Mouse (Mus musculus): ENCODE results near the gene Frmd4b.
A peak's percentile ranks its signal among the peaks of the same experiment; 100 is the strongest.
"Not testable (repeated sequence)": the region's sequence is repeated elsewhere in the genome, so short reads cannot be mapped to it uniquely, and the experiment has no call there.

The Frmd4b gene

DNA sequence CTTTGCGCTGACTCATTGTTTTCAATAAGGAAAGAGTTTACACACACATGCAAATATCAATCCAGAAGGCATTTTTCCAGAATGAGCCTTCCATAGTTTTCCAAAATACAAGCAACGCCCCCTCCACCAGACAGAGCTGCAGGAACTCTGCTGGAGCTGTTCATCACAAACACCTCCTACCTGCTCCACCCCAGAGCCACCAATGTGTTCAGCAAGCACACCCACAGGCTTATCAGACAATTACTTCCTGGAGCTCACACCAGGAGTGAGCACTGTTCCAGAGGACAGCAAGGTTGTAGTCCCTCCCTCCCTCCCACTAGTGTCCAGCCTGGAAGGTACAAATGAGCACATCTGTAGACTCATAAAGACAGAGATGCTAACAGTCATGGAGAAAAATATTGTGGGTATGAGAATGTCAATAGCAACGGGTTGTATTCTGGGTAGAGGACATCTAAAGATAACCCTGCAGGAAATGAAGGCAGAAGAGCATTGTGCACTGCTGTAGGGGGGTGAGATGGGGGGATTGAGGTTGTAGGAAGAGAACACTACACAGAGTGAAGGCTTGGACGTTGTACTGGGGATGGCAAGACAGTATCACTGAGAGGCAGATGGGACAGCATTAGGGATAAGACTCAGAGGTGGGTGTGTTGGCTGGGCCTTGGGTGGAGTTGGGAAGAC, 144.3 kb downstream of the Frmd4b start:
- DNase-seq (ENCODE audit: low spot score): no peak

DNA sequence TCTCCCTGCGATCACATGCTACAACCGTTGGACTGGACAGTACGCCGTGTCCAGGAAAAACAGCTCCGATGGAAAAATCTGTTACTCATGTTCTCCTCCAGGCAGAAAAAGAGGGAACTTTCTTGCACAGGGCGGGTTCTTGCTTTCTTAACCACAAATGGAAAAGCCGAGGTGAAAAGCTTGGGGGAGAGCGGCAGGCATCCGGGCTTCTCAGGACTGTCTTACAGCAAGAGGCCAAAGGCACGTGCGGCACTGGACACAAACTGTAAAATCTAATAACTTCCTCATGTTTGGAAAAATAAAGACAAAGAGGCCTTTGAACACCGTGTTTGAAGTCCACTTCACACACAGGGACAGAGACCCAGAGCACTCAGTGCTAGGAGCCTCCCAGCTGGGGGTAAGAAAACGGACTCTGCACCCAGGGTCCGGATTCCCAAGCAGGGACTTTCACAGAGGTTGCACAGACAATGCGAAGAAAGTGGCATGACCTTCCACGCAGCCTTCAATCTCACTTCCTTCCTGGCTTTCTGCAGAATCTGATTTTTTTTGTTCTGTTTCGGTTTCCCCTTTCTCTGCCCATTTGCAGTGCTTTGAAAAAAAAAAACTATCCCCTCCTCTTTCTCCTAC, 153.3 kb downstream of the Frmd4b start:
- no peak for DNase-seq (ENCODE audit: low spot score)

DNA sequence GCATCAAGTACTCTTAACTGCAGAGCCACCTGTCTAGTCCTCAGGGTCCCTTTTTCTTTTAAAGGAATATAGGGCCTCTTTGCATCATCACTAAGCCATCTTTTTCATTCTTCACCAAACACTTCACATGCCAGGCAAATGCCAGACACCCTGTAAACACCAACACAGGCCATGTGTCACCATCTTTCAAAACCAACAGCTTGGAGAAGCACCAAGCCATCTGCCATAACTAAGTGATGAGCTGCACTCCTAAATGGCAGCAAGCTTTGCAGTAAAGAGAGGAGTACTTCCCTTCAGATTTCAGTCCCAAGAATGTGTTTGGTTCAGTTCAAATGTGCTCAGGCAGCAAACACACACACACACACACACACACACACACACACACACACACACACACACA, 154.9 kb downstream of the Frmd4b start:
- no peak for DNase-seq (ENCODE audit: low spot score)

DNA sequence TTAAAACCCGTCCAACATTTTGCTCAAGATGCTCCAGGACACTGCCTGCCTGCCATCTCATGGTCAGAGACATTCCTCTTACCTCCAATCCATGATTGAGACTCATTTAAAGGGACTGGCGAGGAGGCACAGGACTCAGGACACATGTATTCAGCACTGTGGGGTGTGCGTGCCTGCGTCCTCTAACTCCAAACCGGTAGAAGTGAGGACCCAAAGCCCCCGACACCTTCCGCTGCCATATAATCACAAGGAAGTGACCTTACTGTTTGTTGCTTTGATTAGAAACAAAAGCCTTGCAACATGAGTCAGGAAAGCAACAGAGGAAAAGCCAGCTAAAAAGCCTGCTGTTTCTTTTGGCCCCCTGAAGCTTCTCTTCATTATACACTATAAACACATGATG, 158.2 kb downstream of the Frmd4b start:
- DNase-seq (ENCODE audit: low spot score): no peak

DNA sequence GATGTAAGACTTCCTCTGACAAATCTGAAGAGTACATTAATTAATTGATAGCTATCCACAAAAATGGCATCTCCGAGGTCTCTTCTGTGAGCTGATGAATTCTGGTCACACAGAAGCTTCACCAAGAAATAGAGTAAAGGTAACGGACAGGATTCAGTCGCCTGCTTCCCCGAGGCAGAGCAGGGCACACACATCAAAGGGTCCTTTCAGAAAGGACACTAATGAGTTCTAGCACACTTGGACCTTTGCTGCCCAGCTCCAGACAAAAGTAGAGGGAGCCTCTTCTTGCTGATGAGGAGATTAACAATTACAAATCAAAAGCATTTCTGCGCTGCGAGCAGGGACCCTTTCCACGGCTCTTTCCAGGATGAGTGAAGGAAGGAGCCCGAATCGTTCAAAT, 159.0 kb downstream of the Frmd4b start:
- DNase-seq (ENCODE audit: low spot score): peak; percentile 59

DNA sequence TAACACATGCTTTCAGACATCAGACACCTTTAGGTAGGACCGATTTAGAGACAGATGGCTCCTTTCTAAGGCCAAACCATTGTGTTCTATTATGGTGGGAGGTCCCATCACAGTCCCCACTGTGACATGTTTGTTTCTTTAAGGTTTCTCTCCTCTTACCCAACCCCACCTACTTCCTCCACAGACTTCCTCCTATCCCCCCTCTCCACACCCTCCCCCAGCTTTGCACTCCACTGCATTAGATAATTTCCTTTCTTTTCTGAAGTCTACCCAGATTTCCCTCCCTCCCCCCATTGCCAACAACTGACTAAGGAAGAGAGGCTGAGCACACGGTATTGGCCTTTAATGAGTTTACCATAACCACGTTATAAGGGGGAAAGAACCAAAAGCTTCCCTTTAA, 159.4 kb downstream of the Frmd4b start:
- DNase-seq (ENCODE audit: low spot score): peak; percentile 47

DNA sequence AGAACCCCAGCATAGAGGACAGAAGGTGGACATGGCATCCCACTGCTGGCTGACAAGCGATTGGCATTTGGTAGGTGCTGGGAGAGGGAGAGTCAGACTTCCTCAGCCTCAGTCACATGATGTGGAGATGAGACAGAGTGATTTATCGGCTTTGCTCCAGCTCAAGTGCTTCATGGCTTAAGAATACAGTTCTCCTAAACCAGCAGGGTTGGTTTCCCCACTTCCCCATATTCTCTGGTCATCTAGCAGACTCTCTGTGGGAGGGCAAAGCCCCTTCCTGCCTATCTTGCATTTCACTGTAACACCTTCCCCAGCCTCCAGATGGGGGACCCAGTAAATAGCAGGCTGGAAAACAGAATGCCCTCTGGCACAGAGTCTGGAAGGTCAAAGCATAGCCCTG, 160.1 kb downstream of the Frmd4b start:
- no peak for DNase-seq (ENCODE audit: low spot score)

DNA sequence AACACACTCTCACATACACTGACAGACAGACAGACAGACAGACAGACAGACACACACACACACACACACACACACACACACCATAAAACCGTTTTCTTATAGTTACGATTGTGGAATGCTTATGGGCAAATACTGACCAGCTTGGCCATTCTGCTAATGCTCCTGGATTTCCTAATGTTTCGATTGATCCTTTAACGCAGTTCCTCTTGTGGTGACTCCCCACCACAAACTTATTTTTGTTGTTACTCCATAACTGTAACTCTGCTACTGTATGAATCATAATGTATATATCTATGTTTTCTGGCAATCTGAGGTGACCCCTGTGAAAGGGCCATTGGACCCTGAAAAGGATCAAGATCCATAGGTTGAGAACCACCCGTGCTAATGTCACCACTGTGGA, 165.1 kb downstream of the Frmd4b start:
- DNase-seq (ENCODE audit: low spot score): no peak

DNA sequence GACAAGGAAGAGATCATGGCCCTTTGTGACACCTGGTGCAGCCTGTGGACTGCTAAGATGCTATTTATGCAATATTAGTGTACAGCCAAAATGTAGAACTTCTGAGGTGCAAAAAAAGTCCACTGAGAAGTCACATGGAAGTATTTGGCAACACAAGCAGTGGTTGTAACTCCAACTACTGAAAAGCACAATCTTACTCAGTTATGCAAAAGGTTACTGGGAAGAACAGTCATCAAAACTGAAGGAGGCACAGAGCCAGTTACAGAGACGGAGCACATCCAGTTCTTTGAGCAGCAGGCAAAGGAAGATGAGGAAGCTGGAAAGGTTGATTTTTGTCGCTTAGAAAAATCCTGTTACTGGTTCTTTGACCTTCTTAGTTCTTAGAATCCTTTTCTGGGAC, 167.5 kb downstream of the Frmd4b start:
- no peak for DNase-seq (ENCODE audit: low spot score)

DNA sequence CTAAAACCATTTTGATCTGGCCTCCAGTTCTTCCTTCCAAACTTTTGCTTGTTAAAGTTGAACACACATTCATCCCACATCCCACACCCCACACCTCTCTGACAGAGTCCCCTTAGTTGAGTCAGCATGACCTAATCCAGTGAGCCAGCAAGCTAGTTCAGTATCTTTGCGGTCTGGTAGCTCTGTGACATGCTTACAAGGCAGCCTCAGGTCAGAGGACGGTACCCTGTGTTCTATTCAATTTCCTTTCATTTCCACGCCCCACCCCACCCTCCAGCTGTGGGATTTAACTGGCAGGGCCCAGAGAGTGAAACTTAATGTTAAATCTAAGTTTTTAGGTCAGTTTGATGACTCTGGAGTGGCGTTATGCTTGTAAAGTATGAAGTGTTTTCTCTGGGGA, 170.3 kb downstream of the Frmd4b start:
- no peak for DNase-seq (ENCODE audit: low spot score)

DNA sequence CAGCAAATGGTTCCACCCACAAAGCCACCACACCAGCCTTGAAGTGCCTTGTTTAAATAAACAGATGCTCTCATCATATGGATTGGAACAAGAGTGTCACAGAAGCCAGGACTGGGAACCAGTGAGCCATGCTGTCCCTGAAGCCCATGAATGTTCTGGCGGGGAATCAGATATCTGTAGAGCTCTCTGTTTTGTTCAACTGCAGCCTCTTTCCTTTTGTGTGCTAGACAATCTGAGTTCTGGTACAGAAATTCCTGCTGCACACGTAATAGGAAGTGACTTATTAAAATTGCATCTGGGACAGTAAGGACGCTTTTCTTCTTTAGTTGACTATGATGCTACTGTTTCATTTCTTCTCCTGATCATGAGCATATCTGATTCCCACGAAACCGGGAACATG, 173.2 kb downstream of the Frmd4b start:
- no peak for DNase-seq (ENCODE audit: low spot score)

DNA sequence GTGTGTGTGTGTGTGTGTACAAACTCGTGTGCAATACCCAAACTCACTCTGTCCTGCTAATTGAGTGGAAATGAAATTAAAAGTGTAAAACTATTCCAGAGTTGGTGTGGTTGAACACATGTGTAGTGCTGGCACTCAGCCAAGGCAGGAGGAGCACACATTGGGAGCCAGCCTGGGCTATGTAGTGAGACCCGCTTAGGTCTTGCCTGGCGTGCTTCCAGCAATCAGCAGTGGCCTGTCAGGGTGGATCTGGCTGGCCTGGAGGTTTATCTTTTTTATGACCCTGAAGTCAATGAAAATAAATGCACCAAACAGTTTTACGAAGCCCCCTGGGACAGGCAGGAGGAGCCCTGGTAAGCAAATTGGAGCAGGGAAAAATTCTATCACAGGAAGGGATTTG, 173.8 kb downstream of the Frmd4b start:
- no peak for DNase-seq (ENCODE audit: low spot score)

DNA sequence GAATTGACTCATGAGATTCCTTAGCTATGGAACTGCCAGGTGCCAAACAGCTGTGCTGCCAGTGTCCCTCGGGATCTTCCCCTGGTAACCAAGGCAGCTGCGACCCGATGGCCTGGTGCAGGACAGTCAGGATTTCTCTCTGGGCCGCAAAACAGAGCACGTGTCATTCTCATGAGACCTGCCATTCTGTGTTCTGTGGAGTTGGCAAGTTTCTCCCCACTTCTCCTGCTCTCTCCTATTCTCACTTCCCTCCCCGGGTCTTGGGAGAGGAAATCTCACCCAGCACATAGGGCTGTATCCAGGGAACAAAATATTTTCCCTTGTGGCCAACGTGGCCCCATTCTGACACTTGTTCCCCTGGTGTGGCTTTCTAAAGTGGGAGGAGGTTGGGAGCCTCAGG, 176.0 kb downstream of the Frmd4b start:
- DNase-seq (ENCODE audit: low spot score): peak; percentile 19

DNA sequence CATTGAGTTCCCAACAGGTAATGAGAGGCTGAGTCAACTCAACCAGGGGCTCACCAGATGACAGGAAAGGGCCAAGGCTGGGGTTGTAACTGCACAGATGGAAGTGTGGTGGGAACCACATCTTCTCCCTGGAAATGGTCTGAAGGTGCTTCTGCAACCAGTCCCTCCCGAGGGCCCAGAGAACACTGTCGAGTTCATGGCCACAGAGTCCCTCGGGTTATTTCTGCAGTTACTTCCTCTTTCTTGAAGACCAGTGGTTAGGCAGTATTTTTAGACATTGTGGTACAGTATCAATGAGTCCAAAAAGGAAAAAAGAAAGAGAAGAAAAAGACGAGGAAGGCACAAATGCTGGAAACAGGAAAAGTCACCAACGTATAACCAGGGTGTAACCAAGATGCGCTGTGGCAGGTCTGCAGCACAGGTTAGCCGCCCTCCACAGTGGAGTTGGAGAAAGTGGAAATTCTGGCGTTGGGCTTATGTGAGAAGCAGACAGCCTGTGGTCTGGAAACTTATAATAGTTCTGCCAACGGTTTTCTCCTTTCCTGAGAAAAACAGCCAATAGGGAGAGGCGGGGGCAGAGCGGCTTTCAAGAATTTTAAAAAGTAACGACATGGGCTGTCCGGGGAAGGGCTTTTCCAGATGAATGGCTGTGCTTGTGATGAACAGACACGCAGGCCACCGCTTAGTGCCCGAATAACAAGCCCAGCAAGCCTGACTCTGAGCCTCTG, 178.3 kb downstream of the Frmd4b start:
- no peak for DNase-seq (ENCODE audit: low spot score)

DNA sequence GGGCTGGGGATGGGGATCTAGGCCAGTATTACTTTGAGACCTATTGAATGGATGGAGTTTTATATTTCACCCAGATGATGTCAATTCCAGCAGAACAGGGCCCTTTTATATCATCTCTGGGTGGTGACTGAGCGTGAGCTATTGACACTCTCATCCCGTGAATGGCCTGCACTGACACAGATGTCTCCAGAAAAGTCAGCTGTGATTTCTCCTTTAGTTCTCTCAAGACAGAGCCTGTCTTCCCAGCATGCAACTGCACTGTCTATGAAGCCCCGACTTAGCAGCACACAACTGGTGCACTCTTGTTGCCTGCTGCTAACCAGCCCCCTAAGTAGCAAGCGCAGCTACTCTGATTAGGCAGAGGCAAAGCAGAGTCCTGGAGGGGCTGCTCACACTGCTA, 182.6 kb downstream of the Frmd4b start:
- DNase-seq (ENCODE audit: low spot score): no peak

DNA sequence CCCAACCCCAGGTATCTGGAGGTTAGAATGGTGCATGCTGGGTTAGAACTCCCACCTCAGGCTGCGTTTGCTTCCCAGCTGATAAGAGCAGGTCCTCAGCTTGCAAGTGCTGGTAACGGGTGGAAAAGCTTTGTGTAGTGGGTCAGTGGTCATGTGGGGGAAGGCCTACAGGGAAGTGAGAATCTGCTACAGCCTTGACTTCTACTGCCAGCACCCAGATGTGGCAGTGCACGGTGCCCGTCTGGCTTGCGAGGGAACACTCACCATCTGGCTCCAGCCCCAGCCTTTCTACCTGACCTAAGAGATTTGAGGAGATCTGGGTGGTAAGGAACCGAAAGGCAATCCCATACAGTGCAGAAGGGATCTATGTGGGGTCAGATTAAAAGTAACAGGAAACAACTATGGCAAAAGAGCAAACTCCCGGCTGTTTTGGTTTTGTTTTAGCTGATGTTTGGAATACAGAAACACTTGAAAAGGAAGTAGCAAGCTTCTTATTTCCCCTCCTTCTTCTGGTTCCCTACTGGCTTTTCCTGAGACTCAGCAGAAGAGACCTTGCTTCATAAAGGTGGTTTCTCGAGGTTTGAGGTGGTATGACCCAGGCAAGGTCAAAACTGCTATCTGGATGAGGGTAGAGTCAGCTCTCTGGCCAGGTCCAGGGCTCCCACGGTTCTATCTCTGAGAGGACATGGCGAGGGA, 185.9 kb downstream of the Frmd4b start:
- no peak for DNase-seq (ENCODE audit: low spot score)

DNA sequence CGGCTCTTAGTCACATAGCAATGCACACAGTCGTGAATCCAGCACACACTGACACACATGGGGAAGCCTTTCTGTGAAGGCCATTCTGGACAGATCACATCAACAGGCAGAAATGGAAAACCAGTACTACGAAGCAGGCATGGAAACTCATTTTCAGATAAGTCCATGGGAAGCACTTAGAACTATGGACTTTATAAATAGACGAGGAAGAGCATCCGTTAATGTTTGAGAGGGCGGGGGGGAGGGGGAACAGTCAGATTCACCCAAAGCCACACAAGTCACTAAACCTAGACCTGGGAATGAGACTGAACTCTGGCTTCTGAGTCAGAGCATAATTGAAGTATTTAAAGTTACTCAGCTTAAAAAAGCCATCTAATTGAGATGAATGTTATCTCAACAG, 186.8 kb downstream of the Frmd4b start:
- no peak for DNase-seq (ENCODE audit: low spot score)

DNA sequence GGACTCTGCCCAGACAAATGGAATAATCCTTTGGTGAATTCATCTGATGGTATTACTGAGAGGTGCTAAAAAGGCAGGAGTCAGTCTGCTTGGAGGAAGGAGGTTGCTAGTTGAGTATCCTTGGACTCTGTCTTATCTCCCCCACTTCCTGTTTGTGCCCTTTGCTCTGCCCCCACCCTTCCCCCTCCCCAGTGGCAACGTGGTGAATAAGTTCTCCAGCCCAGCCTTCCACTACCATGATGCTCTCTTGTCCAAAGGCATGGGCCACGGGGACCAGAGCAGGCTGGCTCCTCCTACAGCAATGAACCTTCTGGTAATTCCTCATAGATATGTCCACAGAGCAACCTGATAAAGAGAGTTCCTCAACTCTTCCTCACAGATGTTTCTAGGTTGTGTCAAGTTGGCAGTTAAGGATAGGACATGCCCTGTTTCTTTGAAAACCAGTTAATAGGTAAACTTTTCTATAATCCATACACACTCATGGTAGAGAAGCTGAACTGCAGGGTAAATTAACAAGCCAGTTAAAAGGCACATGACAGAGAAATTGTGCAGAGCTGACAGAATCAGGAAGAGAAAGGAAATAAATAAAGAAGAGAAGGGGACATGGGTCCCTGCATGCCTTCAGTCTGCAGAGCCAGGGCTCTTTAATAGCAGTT, 187.5 kb downstream of the Frmd4b start:
- DNase-seq (ENCODE audit: low spot score): no peak

DNA sequence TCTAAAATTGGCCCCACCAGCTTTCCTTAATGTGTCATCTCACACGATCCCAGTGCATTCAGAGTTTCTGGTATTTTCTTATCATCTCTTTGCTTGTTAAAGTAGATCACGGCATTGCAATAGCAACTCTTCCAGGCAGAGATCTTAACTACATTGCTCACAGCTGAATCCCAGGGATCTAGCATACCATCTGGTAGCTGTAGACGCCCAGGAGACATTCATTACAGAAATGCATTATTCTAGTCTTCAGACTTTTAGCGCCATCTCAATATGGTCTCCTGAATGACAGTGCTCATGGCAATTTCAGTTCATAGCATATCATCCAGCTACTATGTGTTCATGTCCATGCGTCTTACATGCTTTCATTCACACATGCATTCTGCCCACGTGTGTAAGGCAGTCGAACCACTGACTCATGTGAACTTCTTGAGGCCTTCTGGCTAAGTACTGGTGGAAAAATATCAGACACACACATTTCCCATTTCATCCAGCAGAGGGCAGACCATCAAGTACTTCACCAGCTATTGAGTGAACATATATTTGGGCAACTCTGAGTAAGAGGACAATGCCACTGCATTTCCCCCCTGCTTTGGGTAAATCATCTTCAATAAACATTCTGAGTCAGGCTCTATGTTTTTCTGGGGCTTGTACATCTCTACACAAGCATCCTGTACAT, 197.4 kb downstream of the Frmd4b start:
- peak; percentile 92 for DNase-seq (ENCODE audit: low spot score)

DNA sequence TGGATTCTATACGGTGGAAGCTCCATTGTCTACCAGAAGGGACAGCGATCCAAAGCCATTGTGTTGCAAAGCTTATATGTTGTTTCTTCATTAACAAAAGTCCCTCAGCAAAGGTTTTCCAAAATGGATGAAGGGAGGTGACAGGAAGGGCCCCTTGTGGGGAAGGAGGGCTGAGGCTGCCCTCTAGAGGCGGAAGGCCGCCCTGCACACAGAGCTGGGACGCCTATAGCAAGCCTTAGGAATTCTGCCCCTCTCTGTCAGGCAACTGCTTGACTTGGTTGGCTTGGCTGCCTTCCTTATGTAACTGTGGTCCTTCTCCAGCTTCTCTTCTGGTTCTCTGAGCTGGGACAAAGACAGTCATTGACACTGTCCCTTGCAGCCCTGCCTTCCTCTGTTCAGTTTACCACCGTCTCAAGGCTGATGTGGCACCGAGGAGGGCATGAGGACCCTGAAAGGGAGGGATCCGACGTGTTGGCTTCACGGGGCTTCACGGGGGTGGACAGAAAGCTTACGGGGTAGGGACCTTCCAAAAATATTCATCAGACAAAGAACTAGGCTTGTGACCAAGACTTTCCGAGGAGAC, 200.3 kb downstream of the Frmd4b start:
- DNase-seq (ENCODE audit: low spot score): peak; percentile 90

DNA sequence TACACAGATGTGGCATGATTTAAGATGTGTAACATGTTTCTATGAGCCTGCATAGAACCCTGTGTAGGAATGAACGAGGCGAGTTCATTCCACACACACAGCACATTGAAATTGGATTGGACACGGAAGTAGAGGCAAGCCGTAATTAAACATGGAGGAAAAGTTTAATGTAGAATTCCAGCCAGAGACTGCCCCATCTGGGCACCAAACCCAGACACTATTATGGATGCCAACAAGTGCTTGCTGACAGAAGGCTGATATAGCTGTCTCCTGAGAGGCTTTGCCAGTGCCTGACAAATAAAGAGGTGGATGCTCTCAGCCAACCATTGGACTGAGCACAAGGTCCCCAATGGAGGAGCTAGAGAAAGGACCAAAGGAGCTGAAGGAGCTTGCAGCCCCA, 201.8 kb downstream of the Frmd4b start:
- DNase-seq (ENCODE audit: low spot score): not testable (repeated sequence)

Data from retina, embryonic 14.5 days (tissue).